Mouse (Mus musculus): ENCODE results near the gene Gys2. TPM values are rescaled to one million over a fixed set of nuclear protein-coding genes. Genes with fewer than 3 reads are reported as not detected.

Gys2 gene
- total RNA-seq, 2 experiments from 2014 or later: not detected

DNA sequence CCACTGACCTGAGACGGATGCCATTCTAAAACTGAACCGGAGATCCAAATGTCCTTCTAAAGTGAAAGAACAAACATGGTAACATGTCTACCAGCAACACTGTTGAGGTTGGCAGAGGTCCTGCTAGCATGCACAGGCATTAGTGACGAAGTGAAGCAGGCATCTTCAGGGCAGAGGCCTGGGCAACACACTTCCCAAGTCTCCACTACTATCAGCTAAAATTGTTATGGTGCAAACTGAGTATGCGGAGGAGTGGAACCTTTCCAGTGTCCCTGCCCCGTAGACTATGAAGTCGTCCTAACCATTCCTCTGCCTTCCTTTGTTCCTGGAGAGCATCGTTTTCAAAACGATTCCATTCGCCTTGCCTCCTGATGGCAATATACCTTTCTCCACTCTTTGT lies 88.4 kb downstream of the Gys2 start:
- intact Hi-C loops (cut with DNase I): loop anchor here (10.0 kb wide), 1 partner anchor 360 kb away; no protein-coding TSS in a partner anchor
- no peak for DNase-seq (ENCODE audit: low spot score in 2 of 2)

DNA sequence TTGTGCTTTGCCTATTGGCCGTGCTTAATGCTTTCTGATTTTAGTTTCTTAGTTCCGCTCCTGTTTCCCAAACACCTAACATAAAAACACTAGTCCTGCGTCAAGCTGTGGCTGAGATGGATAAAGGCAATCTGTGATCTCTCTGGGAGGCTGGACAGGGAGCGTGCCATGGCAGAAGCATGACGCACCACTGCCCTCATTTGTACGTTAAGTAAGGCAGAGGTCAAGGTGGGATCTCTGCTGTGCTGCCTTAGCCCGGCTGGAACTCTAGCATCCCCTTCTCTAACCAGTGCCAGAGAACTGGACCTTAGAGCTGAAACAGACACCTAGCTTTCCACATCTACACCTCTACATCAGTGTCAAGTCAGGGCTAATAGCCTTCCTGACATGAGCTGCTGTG lies 91.3 kb downstream of the Gys2 start:
- no peak for DNase-seq (ENCODE audit: low spot score in 2 of 2)
- intact Hi-C loops (cut with DNase I): loop anchor here (10.0 kb wide), 1 partner anchor 363 kb away; no protein-coding TSS in a partner anchor

DNA sequence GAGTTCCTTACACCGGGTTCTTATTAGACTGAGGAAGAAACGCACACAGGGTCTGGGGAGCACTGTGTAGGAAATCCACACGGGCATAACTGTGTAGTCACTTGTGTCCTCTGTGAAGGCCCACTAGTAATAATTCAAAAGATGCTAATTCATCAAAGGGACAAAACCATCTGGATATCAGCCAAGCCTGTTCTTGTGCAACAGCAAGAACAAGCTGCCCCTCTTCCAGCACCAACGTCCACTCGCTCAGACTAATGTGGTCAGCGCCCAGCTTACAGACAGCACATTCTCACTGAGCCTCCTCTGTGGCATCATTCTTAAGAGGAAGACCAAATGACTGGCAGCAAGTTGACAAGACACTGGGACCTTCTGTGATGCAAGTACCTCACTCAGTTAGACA lies 92.9 kb downstream of the Gys2 start:
- no peak for DNase-seq (ENCODE audit: low spot score in 2 of 2)
- intact Hi-C loops (cut with DNase I): loop anchor here (10.0 kb wide), 1 partner anchor 365 kb away; no protein-coding TSS in a partner anchor

DNA sequence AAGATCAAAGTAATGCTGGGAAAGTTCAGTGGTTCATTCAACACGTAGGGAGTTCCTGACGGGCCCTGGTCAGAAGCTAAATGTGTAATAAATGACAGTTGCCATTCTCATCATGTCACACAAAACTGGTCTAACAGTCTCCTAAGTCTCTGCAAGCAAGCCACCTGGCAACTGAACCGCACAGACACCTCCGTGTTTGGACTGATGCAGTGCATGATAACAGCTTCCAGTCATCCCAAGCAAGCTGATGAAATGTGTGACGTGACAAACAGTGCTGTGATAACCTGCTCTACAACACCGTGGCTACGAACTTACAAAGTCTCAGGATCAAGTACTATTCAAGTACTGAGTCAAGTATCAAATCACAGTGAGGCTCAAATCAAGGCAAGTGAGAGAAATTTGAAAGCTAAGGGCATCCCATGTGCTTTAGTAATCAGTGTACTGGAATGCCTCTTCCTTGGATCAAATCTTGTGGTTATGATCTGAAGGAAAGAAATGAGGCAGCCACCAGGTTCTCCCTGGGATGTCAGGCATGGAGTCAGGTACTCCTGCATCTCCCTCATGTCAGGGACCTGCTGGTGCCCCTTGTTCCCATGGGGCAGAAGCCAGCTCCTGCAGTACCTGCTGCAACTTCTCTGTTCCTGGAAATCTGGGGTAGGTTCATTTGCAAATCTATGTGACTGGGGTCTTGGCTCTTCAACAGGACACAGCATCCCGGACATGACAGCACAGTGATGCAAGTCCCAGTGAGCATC lies 94.2 kb downstream of the Gys2 start:
- intact Hi-C loops (cut with DNase I): no loop called here
- no peak for DNase-seq (ENCODE audit: low spot score in 2 of 2)

GRCm38 (mm10) chr6:142377081-142377480 lies 95.8 kb downstream of the Gys2 start:
- intact Hi-C loops (cut with DNase I): no loop called here
- no peak for DNase-seq (ENCODE audit: low spot score in 2 of 2)

Other genes with a start within 250 kb of the Gys2 start
- not detected for gene Iapp, start 174.7 kb downstream of the Gys2 start, total RNA-seq (2021)
- under 1 TPM in 1 of 2 experiments, not detected in 1; 0.16 TPM for gene Slco1a5, start 150.1 kb downstream of the Gys2 start, total RNA-seq (2021)
- 10 to 100 TPM; 11.6 to 13.2 TPM for gene Pyroxd1, start 127.5 kb downstream of the Gys2 start, total RNA-seq (2021)
- gene Recql, start 86.0 kb downstream of the Gys2 start, total RNA-seq (2021): 10 to 100 TPM; 26.0 to 27.3 TPM
- 10 to 100 TPM; 33.1 to 34.1 TPM for gene Golt1b, start 85.9 kb downstream of the Gys2 start, total RNA-seq (2021)
- 1 to 10 TPM in 1 of 2 experiments, under 1 TPM in 1; 0.96 to 1.3 TPM for gene Spx, start 59.7 kb downstream of the Gys2 start, total RNA-seq (2021)
- gene Ldhb, start 34.8 kb upstream of the Gys2 start, total RNA-seq (2021): 100 to 1,000 TPM; 783 to 917 TPM
- gene Kcnj8, start 98.5 kb upstream of the Gys2 start, total RNA-seq (2021): 1 to 10 TPM; 2.2 to 2.7 TPM
- gene Abcc9, start 229.2 kb upstream of the Gys2 start, total RNA-seq (2021): 1 to 10 TPM; 4.2 to 4.8 TPM